Mouse (Mus musculus) kidney, embryonic 14.5 days (tissue): ENCODE data around the gene Heyl. TPM values are rescaled to one million over a fixed set of nuclear protein-coding genes. Genes with fewer than 3 reads are reported as not detected.

Source experiments
- ATAC-seq: fragments of 200-750 bp; cut with Nextera tagmentation; 2 replicates; pipeline ENCODE4 v1.8.0; 2017; ENCODE audit warnings: moderate number of reproducible peaks, mild to moderate bottlenecking, moderate TSS enrichment, moderate library complexity; ENCODE audit not compliant: low FRiP score, low TSS enrichment
- H3K27ac ChIP-seq: fragments of 300-500 bp; sonication (generic); 2 replicates; pipeline ENCODE4 v1.5.1; 2014; ENCODE audit warnings: low read depth, mild to moderate bottlenecking, low read length, moderate library complexity, mixed read lengths
- H3K27me3 ChIP-seq: fragments of 300-500 bp; sonication (generic); 2 replicates; pipeline ENCODE4 v1.6.1; 2014; ENCODE audit warnings: mild to moderate bottlenecking, low read length; ENCODE audit not compliant: control insufficient read depth, insufficient read depth
- H3K36me3 ChIP-seq: fragments of 300-500 bp; sonication (generic); 2 replicates; pipeline ENCODE4 v1.6.1; 2014; ENCODE audit warnings: low read length, mixed read lengths; ENCODE audit not compliant: control insufficient read depth, insufficient read depth
- H3K4me1 ChIP-seq: fragments of 300-500 bp; sonication (generic); 2 replicates; pipeline ENCODE4 v1.6.1; 2014; ENCODE audit warnings: low read length, mixed read lengths; ENCODE audit not compliant: control insufficient read depth, insufficient read depth
- H3K4me2 ChIP-seq: fragments of 300-500 bp; sonication (generic); replicated peaks from 2 replicates; pipeline ENCODE4 v1.6.1; 2014; ENCODE audit warnings: low read depth, mild to moderate bottlenecking, low read length
- H3K4me3 ChIP-seq: fragments of 300-500 bp; sonication (generic); 2 replicates; pipeline ENCODE4 v1.5.1; 2014; ENCODE audit warnings: mild to moderate bottlenecking, low read length
- H3K9ac ChIP-seq: fragments of 300-500 bp; sonication (generic); 2 replicates; pipeline ENCODE4 v1.6.1; 2014; ENCODE audit warnings: low read depth, mild to moderate bottlenecking, low read length, moderate library complexity
- H3K9me3 ChIP-seq: fragments of 300-500 bp; sonication (generic); 2 replicates; pipeline ENCODE4 v1.6.1; 2016; ENCODE audit warnings: low read length; ENCODE audit not compliant: control insufficient read depth
- WGBS: fragments of 180-500 bp; shearing (Covaris S2); extraction: QIAGEN DNeasy Blood & Tissue Kit; methylation state at CpG from one replicate; pipeline ENCODE4 v1.1.7; 2014; 5-methylcytosine and 5-hydroxymethylcytosine counted together
- polyA plus RNA-seq: library from polyadenylated mRNA; unstranded; fragments of >200 nt; fragmentation: Nextera tagmentation; extraction: Ambion mirVana; gene quantifications from 2 replicates; pipeline ENCODE4 v1.2.1, GENCODE M21; 2014

Heyl gene
- polyA plus RNA-seq, 1 experiment from 2014 or later = 50.2 TPM

GRCm38 (mm10) chr4:123239361-123240203 lies 6.2 kb downstream of the Heyl start:
- peaks cover 54% of the 10 kb centered on the region for H3K4me1 ChIP-seq
- WGBS = 1% methylated on average over 57 of the region's 58 CpGs
- ATAC-seq = peak; percentile 89

GRCm38 (mm10) chr4:123246221-123246620 lies 12.9 kb downstream of the Heyl start:
- peak overlapping the region; percentile 42; the same call in 1 of the 2 replicates for H3K27ac ChIP-seq

More at GRCm38 (mm10) chr4:123239361-123240203, 6.2 kb downstream of the Heyl start:
- Histone ChIP-seq H3K9ac (peak overlapping the region; percentile 44), H3K36me3 (peaks cover 11% of the 10 kb centered on the region), H3K4me3 (peak overlapping the region; percentile 28), H3K4me2 (peak overlapping the region; percentile 51), H3K27me3 (no peaks in the 10 kb centered on the region; the same call in 1 of the 2 replicates), H3K9me3 (no peaks in the 10 kb centered on the region), H3K27ac (peak overlapping the region; percentile 91)

GRCm38 (mm10) chr4:123246651-123247050 lies 13.3 kb downstream of the Heyl start:
- H3K36me3 ChIP-seq = peaks cover 9% of the 10 kb centered on the region; the same call in 1 of the 2 replicates
- no peak overlapping the region for H3K4me2 ChIP-seq
- H3K9me3 ChIP-seq = no peaks in the 10 kb centered on the region
- no peak for ATAC-seq
- no peak overlapping the region for H3K4me3 ChIP-seq
- no peak overlapping the region for H3K9ac ChIP-seq
- WGBS = 90% methylated on average over 5 of the region's 5 CpGs
- peaks cover 27% of the 10 kb centered on the region for H3K4me1 ChIP-seq
- no peaks in the 10 kb centered on the region for H3K27me3 ChIP-seq
- H3K27ac ChIP-seq = peak overlapping the region; percentile 42; the same call in 1 of the 2 replicates

More at GRCm38 (mm10) chr4:123246221-123246620, 12.9 kb downstream of the Heyl start:
- H3K4me3 ChIP-seq = no peak overlapping the region
- no peaks in the 10 kb centered on the region for H3K27me3 ChIP-seq
- H3K36me3 ChIP-seq = peaks cover 14% of the 10 kb centered on the region
- no peak overlapping the region for H3K4me2 ChIP-seq
- no peak for ATAC-seq
- 78% methylated on average over 7 of the region's 7 CpGs for WGBS
- peaks cover 27% of the 10 kb centered on the region for H3K4me1 ChIP-seq
- no peak overlapping the region for H3K9ac ChIP-seq
- no peaks in the 10 kb centered on the region for H3K9me3 ChIP-seq

- peak; percentile 61; the same call in 1 of the 2 replicates for ATAC-seq
- 35% methylated on average over 7 of the region's 7 CpGs for WGBS
- peaks cover 27% of the 10 kb centered on the region for H3K4me1 ChIP-seq
Observed at GRCm38 (mm10) chr4:123247147-123247880, 14.0 kb downstream of the Heyl start.

GRCm38 (mm10) chr4:123248971-123249567 lies 15.7 kb downstream of the Heyl start:
- Histone ChIP-seq H3K9me3 (no peaks in the 10 kb centered on the region), H3K4me1 (peaks cover 27% of the 10 kb centered on the region), H3K27me3 (no peaks in the 10 kb centered on the region), H3K27ac (peak overlapping the region; percentile 24; the same call in 1 of the 2 replicates), H3K4me2 (no peak overlapping the region), H3K36me3 (peaks cover 3% of the 10 kb centered on the region; the same call in 1 of the 2 replicates), H3K9ac (no peak overlapping the region), H3K4me3 (no peak overlapping the region)
- WGBS = 65% methylated on average over 7 of the region's 7 CpGs
- no peak; the same call in 1 of the 2 replicates for ATAC-seq

More at GRCm38 (mm10) chr4:123247147-123247880, 14.0 kb downstream of the Heyl start:
- H3K27ac ChIP-seq = peak overlapping the region; percentile 49; the same call in 1 of the 2 replicates
- H3K4me3 ChIP-seq = no peak overlapping the region
- H3K4me2 ChIP-seq = no peak overlapping the region
- H3K9ac ChIP-seq = no peak overlapping the region
- H3K36me3 ChIP-seq = peaks cover 4% of the 10 kb centered on the region; the same call in 1 of the 2 replicates
- no peaks in the 10 kb centered on the region for H3K9me3 ChIP-seq
- H3K27me3 ChIP-seq = no peaks in the 10 kb centered on the region

- no peak for ATAC-seq
- peaks cover 17% of the 10 kb centered on the region for H3K4me1 ChIP-seq
- no peak overlapping the region for H3K27ac ChIP-seq
- no peaks in the 10 kb centered on the region for H3K36me3 ChIP-seq
- WGBS = 82% methylated on average over 5 of the region's 5 CpGs
- H3K9ac ChIP-seq = no peak overlapping the region
- no peaks in the 10 kb centered on the region for H3K27me3 ChIP-seq
- no peak overlapping the region for H3K4me2 ChIP-seq
- no peaks in the 10 kb centered on the region for H3K9me3 ChIP-seq
- no peak overlapping the region for H3K4me3 ChIP-seq
Observed at GRCm38 (mm10) chr4:123252214-123252613, 18.9 kb downstream of the Heyl start.

GRCm38 (mm10) chr4:123254617-123255016 lies 21.3 kb downstream of the Heyl start:
- Histone ChIP-seq H3K4me1 (peaks cover under 1% of the 10 kb centered on the region; the same call in 1 of the 2 replicates), H3K9ac (no peak overlapping the region), H3K27ac (no peak overlapping the region), H3K9me3 (no peaks in the 10 kb centered on the region), H3K4me2 (no peak overlapping the region), H3K4me3 (no peak overlapping the region), H3K36me3 (no peaks in the 10 kb centered on the region), H3K27me3 (no peaks in the 10 kb centered on the region)
- ATAC-seq = peak; percentile 63
- WGBS = 17% methylated on average over 5 of the region's 5 CpGs

GRCm38 (mm10) chr4:123260071-123260746 lies 26.9 kb downstream of the Heyl start:
- peak; percentile 58; the same call in 1 of the 2 replicates for ATAC-seq
- Histone ChIP-seq H3K9ac (no peak overlapping the region), H3K36me3 (no peaks in the 10 kb centered on the region), H3K4me3 (no peak overlapping the region), H3K4me1 (peaks cover 11% of the 10 kb centered on the region), H3K27me3 (no peaks in the 10 kb centered on the region), H3K27ac (no peak overlapping the region), H3K9me3 (no peaks in the 10 kb centered on the region), H3K4me2 (no peak overlapping the region)
- 27% methylated on average over 8 of the region's 8 CpGs for WGBS
